Mouse (Mus musculus) testis, adult 2 months (tissue): Measurements from ENCODE around the gene Mpnd.

Experiments
- CTCF ChIP-seq: fragments of 200-500 bp; IDR thresholded peaks from 2 replicates; pipeline ENCODE4 v1.5.1; 2012; ENCODE audit warnings: low read depth, mild to moderate bottlenecking, inconsistent platforms, low read length, moderate library complexity; ENCODE audit not compliant: control insufficient read depth, insufficient read depth, insufficient replicate concordance
- POLR2A ChIP-seq: fragments of 200-500 bp; IDR thresholded peaks from 2 replicates; pipeline ENCODE4 v1.6.1; 2012; ENCODE audit warnings: low read depth, mild to moderate bottlenecking, inconsistent platforms, low read length, moderate library complexity; ENCODE audit not compliant: control insufficient read depth

GRCm38 (mm10) chr17:56009088-56009961, 3.8 kb downstream of the Mpnd start:
- TF ChIP-seq CTCF (no peak), POLR2A (peak; percentile 66)
